Mouse (Mus musculus) heart, adult 2 months (tissue): ENCODE results near the gene Ppp1r18.

Experiments
- CTCF ChIP-seq: fragments of 200-600 bp; IDR thresholded peaks from 2 replicates; pipeline ENCODE4 v1.8.1; 2022; ENCODE audit warnings: antibody characterized with exemption, mild to moderate bottlenecking, moderate library complexity
- EP300 ChIP-seq: fragments of 200-500 bp; IDR thresholded peaks from 2 replicates; pipeline ENCODE4 v1.6.1; 2011; ENCODE audit warnings: low read depth, low read length, control low read depth; ENCODE audit not compliant: insufficient read depth
- POLR2A ChIP-seq: fragments of 200-500 bp; IDR thresholded peaks from 2 replicates; pipeline ENCODE4 v1.6.1; 2011; ENCODE audit warnings: mild to moderate bottlenecking, low read depth, low read length, control low read depth; ENCODE audit not compliant: insufficient read depth

DNA sequence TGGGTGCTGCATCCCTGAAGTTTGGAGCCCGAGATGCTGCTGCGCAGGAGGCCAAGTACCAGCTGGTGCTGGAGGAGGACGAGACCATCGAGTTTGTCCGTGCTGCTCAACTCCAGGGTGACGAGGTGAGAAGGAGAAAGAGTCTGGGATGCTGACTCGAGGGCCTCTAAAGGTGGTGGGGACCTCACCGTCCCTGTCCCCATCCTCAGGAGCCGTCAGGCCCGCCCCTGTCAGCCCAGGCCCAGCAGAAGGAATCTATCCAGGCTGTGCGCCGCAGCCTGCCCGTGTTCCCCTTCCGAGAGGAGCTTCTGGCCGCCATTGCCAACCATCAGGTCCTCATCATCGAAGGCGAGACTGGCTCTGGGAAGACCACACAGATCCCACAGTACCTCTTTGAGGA lies 17.5 kb downstream of the Ppp1r18 start:
- no peak for TF ChIP-seq CTCF
- no peak for TF ChIP-seq POLR2A
- TF ChIP-seq EP300 = no peak
